Mouse (Mus musculus) MEL (cell line): ENCODE results near the gene Hnrnpr.

ENCODE experiments used
- CTCF ChIP-seq, 3 experiments: IDR thresholded peaks in 2 of 3; conservative IDR thresholded peaks in 1 of 3; 2 replicates each; pipeline ENCODE4 v1.5.1; 2011 to 2012; ENCODE audit warnings: low read length in 3 of 3, low read depth in 2 of 3, mild to moderate bottlenecking in 2 of 3, improper control_type of control experiment in 1 of 3, inconsistent platforms in 1 of 3, mixed read lengths in 1 of 3, moderate library complexity in 1 of 3; ENCODE audit not compliant: control insufficient read depth in 1 of 3, insufficient read depth in 1 of 3, poor library complexity in 1 of 3, severe bottlenecking in 1 of 3
- KAT2A ChIP-seq: conservative IDR thresholded peaks from 2 replicates; pipeline ENCODE4 v1.6.1; 2012; ENCODE audit warnings: low read depth, low read length, improper control_type of control experiment, inconsistent platforms

- no peak for TF ChIP-seq CTCF (IDR thresholded peaks at IDR 0.05 in 2 of 3, conservative IDR thresholded peaks at IDR 0.05 in 1 of 3; ENCODE audit: control insufficient read depth in 1 of 3, insufficient read depth in 1 of 3, low read depth in 2 of 3, low read length in 3 of 3, poor library complexity in 1 of 3, severe bottlenecking in 1 of 3)
- TF ChIP-seq KAT2A = no peak
Observed at GRCm38 (mm10) chr4:136282621-136283480, 27.9 kb upstream of the Hnrnpr start.
